Mouse (Mus musculus): ENCODE measurements around the gene Srebf1.

- TF ChIP-seq CTCF (IDR thresholded peaks at IDR 0.05; ENCODE audit: borderline replicate concordance, insufficient read depth, low read length) = no peak
- no peak for TF ChIP-seq POLR2A (IDR thresholded peaks at IDR 0.05; ENCODE audit: low read depth, low read length)
These were observed 31.2 kb upstream of the Srebf1 start for GRCm38 (mm10) chr11:60253546-60253945.
